In genomic region chr4:129981657-129982056, GRCm38 (mm10) we compare ENCODE assay signal across 29 mouse cellular contexts. TPM values are rescaled to one million over a fixed set of nuclear protein-coding genes. Genes with fewer than 3 reads are reported as not detected.
A peak's percentile ranks its signal among the peaks of the same experiment; 100 is the strongest.
DNase-seq lines count a peak whose midpoint lies in the region; ATAC-seq lines count a peak whose summit lies in the region.
"Had no signal": no experiment of that assay in that cellular context is flagged by ENCODE, and none has a peak within 500 bp of the region (broad histone marks: within the 10 kb centered on the region; RNA-seq: fewer than 3 reads in every experiment).

No protein-coding gene starts in this region.

- H3K9ac ChIP-seq in embryonic facial prominence, embryonic 12.5 days, result 0 out of 2 replicates have a peak overlapping the region, but pooled peaks have one; percentile 7
- no peak overlapping the region; the same call in 1 of the 2 replicates for H3K9ac ChIP-seq in kidney, embryonic 14.5 days (ENCODE audit: low read depth, low read length)
- no peak overlapping the region; the same call in 1 of the 2 replicates for H3K9ac ChIP-seq in kidney, embryonic 16.5 days (replicated peaks; ENCODE audit: low read length)
- H3K9ac ChIP-seq: hindbrain, embryonic 15.5 days; limb, embryonic 12.5 days; liver, embryonic 15.5 days; lung, embryonic 15.5 days; midbrain, embryonic 12.5 days had no signal

- no peak for DNase-seq in embryonic facial prominence, embryonic 10.5 days (ENCODE audit: low spot score)
- peak; percentile 44 for DNase-seq in kidney, adult 9 months
- peak; percentile 35 to 55 for DNase-seq in kidney, postnatal 25 days
- DNase-seq in embryo, embryonic 9.5 days (ENCODE audit: extremely low spot score), result no peak
- DNase-seq: adrenal gland, adult 8-10 months; cerebellum, adult 8-10 months; cerebellum, postnatal 25 days; gastrocnemius, adult 2 months; gastrocnemius, postnatal 36 days; heart, adult 18-20 months; layer of hippocampus, adult 9-11 months; right cerebral cortex, postnatal 25 days; spleen, adult 18-20 months; thymus, postnatal 25 days had no signal

- ATAC-seq in embryonic facial prominence, embryonic 12.5 days (ENCODE audit: insufficient number of reproducible peaks, insufficient read depth, low FRiP score, low TSS enrichment), result no peak
- ATAC-seq in kidney, embryonic 14.5 days (ENCODE audit: low FRiP score, low TSS enrichment), result no peak
- 0 out of 2 replicates have a peak, but pooled peaks have one; percentile 14 for ATAC-seq in kidney, embryonic 16.5 days (ENCODE audit: low FRiP score, low TSS enrichment)
- ATAC-seq: forebrain, embryonic 16.5 days had no signal

- H3K4me3 ChIP-seq in embryonic facial prominence, embryonic 12.5 days, result no peak overlapping the region
- H3K4me3 ChIP-seq in embryonic facial prominence, embryonic 10.5 days, result no peak overlapping the region
- H3K4me3 ChIP-seq in kidney, embryonic 14.5 days (ENCODE audit: low read length), result no peak overlapping the region
- H3K4me3 ChIP-seq in kidney, embryonic 16.5 days (ENCODE audit: low read length), result no peak overlapping the region
- H3K4me3 ChIP-seq: erythroblast, embryonic 14.5 days; gastrocnemius, adult 2 months; hindbrain, embryonic 15.5 days; limb, embryonic 12.5 days; liver, embryonic 15.5 days; lung, embryonic 15.5 days; midbrain, embryonic 12.5 days had no signal

- no peak overlapping the region for H3K27ac ChIP-seq in embryonic facial prominence, embryonic 12.5 days
- no peak overlapping the region for H3K27ac ChIP-seq in embryonic facial prominence, embryonic 10.5 days (replicated peaks)
- H3K27ac ChIP-seq in kidney, embryonic 14.5 days (ENCODE audit: low read depth, low read length), result no peak overlapping the region
- H3K27ac ChIP-seq in kidney, embryonic 16.5 days (ENCODE audit: low read length), result no peak overlapping the region
- H3K27ac ChIP-seq: gastrocnemius, adult 2 months; hindbrain, embryonic 15.5 days; limb, embryonic 12.5 days; liver, embryonic 15.5 days; lung, embryonic 15.5 days; midbrain, embryonic 12.5 days had no signal

- H3K4me1 ChIP-seq in embryonic facial prominence, embryonic 12.5 days, result peaks cover 35% of the 10 kb centered on the region
- peaks cover 55% of the 10 kb centered on the region for H3K4me1 ChIP-seq in embryonic facial prominence, embryonic 10.5 days
- H3K4me1 ChIP-seq in kidney, embryonic 14.5 days (ENCODE audit: control insufficient read depth, insufficient read depth, low read length), result peaks cover 43% of the 10 kb centered on the region
- H3K4me1 ChIP-seq in kidney, embryonic 16.5 days (ENCODE audit: insufficient read depth, low read length), result peaks cover 40% of the 10 kb centered on the region

- WGBS in embryonic facial prominence, embryonic 12.5 days, result 41% methylated on average over 11 of the region's 11 CpGs
- WGBS in embryonic facial prominence, embryonic 10.5 days, result 42% methylated on average over 11 of the region's 11 CpGs
- 18% methylated on average over 11 of the region's 11 CpGs for WGBS in kidney, embryonic 14.5 days
- WGBS in kidney, embryonic 16.5 days, result 31% methylated on average over 11 of the region's 11 CpGs

- no peak overlapping the region for H3K4me2 ChIP-seq in embryonic facial prominence, embryonic 12.5 days (replicated peaks)
- no peak overlapping the region for H3K4me2 ChIP-seq in kidney, embryonic 14.5 days (replicated peaks; ENCODE audit: low read depth, low read length)
- H3K4me2 ChIP-seq in kidney, embryonic 16.5 days (replicated peaks; ENCODE audit: low read depth, low read length), result no peak overlapping the region
- H3K4me2 ChIP-seq: heart, embryonic 11.5 days; hindbrain, embryonic 15.5 days; limb, embryonic 12.5 days; liver, embryonic 15.5 days; lung, embryonic 15.5 days; midbrain, embryonic 12.5 days had no signal

- H3K36me3 ChIP-seq in embryonic facial prominence, embryonic 12.5 days, result no peaks in the 10 kb centered on the region
- no peaks in the 10 kb centered on the region for H3K36me3 ChIP-seq in embryonic facial prominence, embryonic 10.5 days (replicated peaks)
- H3K36me3 ChIP-seq in kidney, embryonic 14.5 days (ENCODE audit: control insufficient read depth, insufficient read depth, low read length), result no peaks in the 10 kb centered on the region
- H3K36me3 ChIP-seq in kidney, embryonic 16.5 days (ENCODE audit: insufficient read depth, low read length), result no peaks in the 10 kb centered on the region
- H3K36me3 ChIP-seq: G1E; hindbrain, embryonic 15.5 days; limb, embryonic 12.5 days; liver, embryonic 15.5 days; lung, embryonic 15.5 days; midbrain, embryonic 12.5 days had no signal

- peaks cover 56% of the 10 kb centered on the region for H3K27me3 ChIP-seq in embryonic facial prominence, embryonic 12.5 days
- H3K27me3 ChIP-seq in embryonic facial prominence, embryonic 10.5 days (replicated peaks; ENCODE audit: low read depth, poor library complexity, severe bottlenecking), result peaks cover 89% of the 10 kb centered on the region
- peaks cover 33% of the 10 kb centered on the region for H3K27me3 ChIP-seq in kidney, embryonic 14.5 days (ENCODE audit: control insufficient read depth, insufficient read depth, low read length)
- H3K27me3 ChIP-seq in kidney, embryonic 16.5 days (ENCODE audit: insufficient read depth, low read length), result peaks cover 31% of the 10 kb centered on the region
- H3K27me3 ChIP-seq: hindbrain, embryonic 15.5 days had no signal

- H3K9me3 ChIP-seq in embryonic facial prominence, embryonic 12.5 days, result no peaks in the 10 kb centered on the region
- no peaks in the 10 kb centered on the region for H3K9me3 ChIP-seq in embryonic facial prominence, embryonic 10.5 days
- no peaks in the 10 kb centered on the region for H3K9me3 ChIP-seq in kidney, embryonic 14.5 days (ENCODE audit: control insufficient read depth, low read length)
- no peaks in the 10 kb centered on the region for H3K9me3 ChIP-seq in kidney, embryonic 16.5 days (ENCODE audit: low read length)
- H3K9me3 ChIP-seq: hindbrain, embryonic 15.5 days; limb, embryonic 12.5 days; liver, embryonic 15.5 days; lung, embryonic 15.5 days; midbrain, embryonic 12.5 days had no signal

RNA-seq across cellular contexts. Expression of gene Adgrb2, which starts 3.0 kb away (rescaled TPM):
- 7.6 and 8.2 TPM in 2 replicates for polyA plus RNA-seq in embryonic facial prominence, embryonic 12.5 days (2016; fragmentation: Nextera tagmentation; extraction: Ambion mirVana)
- polyA plus RNA-seq in embryonic facial prominence, embryonic 10.5 days (2016; fragmentation: Nextera tagmentation; extraction: Ambion mirVana), result 1.1 and 1.2 TPM in 2 replicates
- 2.6 and 3.3 TPM in 2 replicates for polyA plus RNA-seq in kidney, embryonic 14.5 days (2014; fragmentation: Nextera tagmentation; extraction: Ambion mirVana)
- 1.7 and 3.2 TPM in 2 replicates for polyA plus RNA-seq in kidney, embryonic 16.5 days (2015; fragmentation: Nextera tagmentation; extraction: Ambion mirVana)
- polyA plus RNA-seq: erythroblast, embryonic 14.5 days; G1E had no signal

RNA-seq across cellular contexts. Expression of gene Spocd1, which starts 52.6 kb away (rescaled TPM):
- 0.06 TPM in 1 of 2 replicates, not detected in the other for polyA plus RNA-seq in embryonic facial prominence, embryonic 12.5 days (2016; fragmentation: Nextera tagmentation; extraction: Ambion mirVana)
- not detected in 2 replicates for polyA plus RNA-seq in embryonic facial prominence, embryonic 10.5 days (2016; fragmentation: Nextera tagmentation; extraction: Ambion mirVana)
- polyA plus RNA-seq in kidney, embryonic 14.5 days (2014; fragmentation: Nextera tagmentation; extraction: Ambion mirVana), result not detected in 2 replicates
- 0.32 TPM in 1 of 2 replicates, not detected in the other for polyA plus RNA-seq in kidney, embryonic 16.5 days (2015; fragmentation: Nextera tagmentation; extraction: Ambion mirVana)
- polyA plus RNA-seq: erythroblast, embryonic 14.5 days; forebrain, embryonic 16.5 days; G1E; large intestine, adult 2 months; limb, embryonic 12.5 days; liver, adult 2 months; liver, embryonic 15.5 days; midbrain, embryonic 12.5 days; stomach, embryonic 16.5 days had no signal

Comparison
In these comparisons a context has a peak if more than half of its experiments do, and no peak if none do; other contexts are left out.
1. DNase-seq: peak in kidney, adult 9 months (single experiment) and kidney, postnatal 25 days (2 of 2); none in embryonic facial prominence, embryonic 10.5 days (single experiment) and embryo, embryonic 9.5 days (single experiment).